Mouse (Mus musculus): ENCODE measurements at regions not wholly inside any gene's neighbourhood (a gene's known extent, or its start where the extent isn't known, plus 50 kb on each side); places are given as distances from the start of the nearest gene placed in this dataset.

GRCm38 (mm10) chr13:99057293-99057588, 72.9 kb upstream of the 1700024P04Rik start:
- no peak for DNase-seq (ENCODE audit: low spot score in 2 of 2)

DNA sequence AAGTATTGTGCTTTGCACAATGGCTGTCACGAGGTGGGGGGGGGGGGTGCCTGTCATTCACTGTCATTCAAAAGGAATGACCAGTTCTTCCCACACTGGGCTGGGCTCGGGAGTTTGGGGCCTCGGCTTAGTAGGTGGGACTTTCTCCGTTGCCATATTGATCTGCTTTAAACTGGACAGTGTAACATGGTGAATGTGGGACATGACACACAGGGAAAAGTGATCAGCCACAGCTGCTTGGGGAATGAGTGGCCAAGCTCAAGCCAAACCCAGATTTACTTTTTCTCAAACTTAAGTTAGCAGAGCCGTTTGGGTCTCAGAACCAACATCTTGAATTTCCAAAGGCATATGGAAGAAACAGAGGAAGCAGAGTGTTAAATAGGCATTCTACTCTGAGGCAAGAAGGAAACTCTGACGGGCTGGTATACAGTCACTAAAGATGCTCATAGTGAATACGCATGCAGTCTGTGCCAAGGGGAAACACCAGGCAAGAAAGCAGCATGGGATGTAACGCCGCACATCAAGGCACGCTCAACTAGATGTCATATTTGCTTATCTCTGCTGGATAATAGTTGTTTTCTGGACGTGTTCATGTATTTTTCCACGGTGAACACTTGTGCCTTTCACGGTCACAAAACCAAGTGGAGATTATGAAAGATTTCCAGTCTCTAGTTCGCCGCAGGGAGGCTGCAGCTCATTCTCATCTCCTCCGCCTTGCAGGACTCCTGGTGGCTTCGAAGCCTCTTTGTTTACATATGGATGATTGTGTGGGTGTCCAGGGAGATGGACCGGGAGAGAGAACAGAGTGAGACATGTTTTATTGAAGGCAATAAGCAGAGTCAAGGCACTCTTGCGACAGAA, 72.3 kb upstream of the 1700024P04Rik start:
- DNase-seq (ENCODE audit: low spot score in 2 of 2): no peak

- DNase-seq (ENCODE audit: low spot score in 2 of 2): no peak
These were observed 71.4 kb upstream of the 1700024P04Rik start for GRCm38 (mm10) chr13:99055609-99056321.

DNA sequence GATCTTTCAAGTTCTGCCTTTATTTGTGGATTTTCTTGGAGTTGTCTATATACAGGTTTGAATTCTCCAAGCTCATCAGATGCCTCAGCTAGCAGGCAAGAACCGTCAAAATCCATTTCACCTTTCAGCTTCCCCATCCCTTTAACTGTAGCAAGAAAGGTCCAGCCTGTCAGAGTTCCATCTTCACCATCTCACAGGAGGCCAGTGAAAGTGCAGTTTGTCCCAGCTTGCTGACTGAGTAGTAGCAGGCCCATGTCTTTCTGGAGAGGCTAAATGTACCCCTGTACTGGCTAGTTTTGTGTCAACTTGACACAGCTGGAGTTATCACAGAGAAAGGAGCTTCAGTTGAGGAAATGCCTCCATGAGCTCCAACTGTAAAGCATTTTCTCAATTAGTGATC, 67.7 kb upstream of the 1700024P04Rik start:
- DNase-seq (ENCODE audit: low spot score in 2 of 2): no peak

- DNase-seq (ENCODE audit: low spot score in 2 of 2): no peak
These were observed 65.3 kb upstream of the 1700024P04Rik start for GRCm38 (mm10) chr13:99049699-99050098.

DNA sequence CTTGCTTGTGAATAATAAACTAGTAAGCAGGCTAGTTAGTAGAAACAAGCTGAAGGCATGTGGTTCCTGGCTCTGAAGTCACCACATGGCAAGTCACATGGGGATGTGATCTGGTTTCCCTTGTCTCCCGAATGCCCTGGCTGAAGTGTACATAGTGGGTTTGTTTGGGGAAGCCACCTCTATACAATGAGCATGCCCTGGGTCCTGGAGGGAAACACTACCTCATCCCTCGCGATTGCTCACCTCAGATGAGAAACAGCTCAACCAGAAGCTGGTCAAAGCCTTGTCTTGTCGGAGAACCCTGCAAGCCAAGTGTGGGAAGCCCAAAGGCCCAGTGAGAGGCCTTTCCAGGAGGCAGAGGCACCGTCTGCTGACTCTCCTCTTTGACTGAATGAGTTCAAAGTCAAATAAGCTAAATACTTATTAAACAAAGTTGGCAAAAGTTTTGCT, 64.3 kb upstream of the 1700024P04Rik start:
- DNase-seq (ENCODE audit: low spot score in 2 of 2): no peak

DNA sequence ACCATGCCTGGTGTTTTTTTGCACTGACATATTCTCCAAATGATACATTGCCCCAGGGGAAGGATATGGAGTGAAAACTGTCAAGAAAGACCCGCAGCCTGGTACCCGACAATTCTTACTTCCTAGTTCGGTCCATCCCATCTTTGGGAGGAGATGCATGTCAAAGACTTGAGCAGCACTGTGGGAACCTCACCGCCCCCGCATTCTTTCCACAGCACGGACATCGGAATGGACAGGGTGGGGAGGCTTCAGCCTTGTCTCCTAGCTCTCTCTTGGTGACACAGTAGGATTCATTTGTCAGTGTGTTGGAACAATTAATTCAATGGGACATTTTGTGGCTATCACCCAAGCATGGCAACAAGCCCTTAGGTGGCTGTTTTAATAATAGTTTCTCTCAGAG, 62.9 kb upstream of the 1700024P04Rik start:
- DNase-seq (ENCODE audit: low spot score in 2 of 2): no peak

DNA sequence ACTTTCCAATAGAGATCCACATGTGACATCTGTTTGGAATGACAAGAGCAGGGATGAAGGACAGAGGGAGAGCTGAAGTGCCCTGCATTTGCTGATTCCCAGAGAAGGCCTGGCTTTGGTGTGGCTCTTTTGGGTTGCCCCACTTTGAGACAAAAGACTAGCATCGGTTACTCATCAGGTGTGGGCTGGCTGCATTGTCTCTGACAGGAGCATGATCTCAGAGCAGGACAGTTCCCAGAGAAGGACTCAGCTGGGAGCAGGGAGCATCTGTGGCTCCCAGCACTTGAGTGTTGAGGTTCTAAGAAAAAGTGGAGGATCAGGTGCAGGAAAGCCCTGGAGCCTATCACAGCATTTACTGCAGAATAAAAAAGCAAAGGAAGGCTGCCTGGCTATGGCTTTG, 62.4 kb upstream of the 1700024P04Rik start:
- DNase-seq (ENCODE audit: low spot score in 2 of 2): no peak

DNA sequence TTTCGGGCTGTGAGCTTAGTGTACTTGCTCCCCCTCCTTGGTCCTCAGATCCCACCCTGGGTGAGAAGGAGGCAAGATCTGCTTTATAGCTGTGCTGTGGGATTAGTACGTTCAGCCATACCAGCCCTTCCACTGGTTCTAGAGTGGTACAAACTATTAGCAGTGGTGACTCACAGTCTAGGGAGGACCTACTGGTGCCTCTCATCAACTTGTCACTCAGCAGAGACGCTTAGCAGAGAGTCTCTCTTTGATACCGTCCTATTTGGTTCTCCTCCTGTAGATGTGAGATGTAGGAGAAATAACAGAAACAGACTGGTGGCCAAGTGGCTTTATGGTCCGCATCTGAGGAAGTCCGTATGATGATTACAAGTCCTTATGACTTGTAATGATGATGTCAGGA, 57.7 kb upstream of the 1700024P04Rik start:
- DNase-seq (ENCODE audit: low spot score in 2 of 2): no peak

- no peak for DNase-seq (ENCODE audit: low spot score in 2 of 2)
These were observed 56.9 kb upstream of the 1700024P04Rik start for GRCm38 (mm10) chr13:99041256-99041655.

- DNase-seq (ENCODE audit: low spot score in 2 of 2): no peak
These were observed 56.5 kb upstream of the 1700024P04Rik start for GRCm38 (mm10) chr13:99040846-99041245.

- DNase-seq (ENCODE audit: low spot score in 2 of 2): no peak
These were observed 55.8 kb upstream of the 1700024P04Rik start for GRCm38 (mm10) chr13:99040171-99040570.

GRCm38 (mm10) chr13:99039063-99039385, 54.7 kb upstream of the 1700024P04Rik start:
- DNase-seq (ENCODE audit: low spot score in 2 of 2): no peak

DNA sequence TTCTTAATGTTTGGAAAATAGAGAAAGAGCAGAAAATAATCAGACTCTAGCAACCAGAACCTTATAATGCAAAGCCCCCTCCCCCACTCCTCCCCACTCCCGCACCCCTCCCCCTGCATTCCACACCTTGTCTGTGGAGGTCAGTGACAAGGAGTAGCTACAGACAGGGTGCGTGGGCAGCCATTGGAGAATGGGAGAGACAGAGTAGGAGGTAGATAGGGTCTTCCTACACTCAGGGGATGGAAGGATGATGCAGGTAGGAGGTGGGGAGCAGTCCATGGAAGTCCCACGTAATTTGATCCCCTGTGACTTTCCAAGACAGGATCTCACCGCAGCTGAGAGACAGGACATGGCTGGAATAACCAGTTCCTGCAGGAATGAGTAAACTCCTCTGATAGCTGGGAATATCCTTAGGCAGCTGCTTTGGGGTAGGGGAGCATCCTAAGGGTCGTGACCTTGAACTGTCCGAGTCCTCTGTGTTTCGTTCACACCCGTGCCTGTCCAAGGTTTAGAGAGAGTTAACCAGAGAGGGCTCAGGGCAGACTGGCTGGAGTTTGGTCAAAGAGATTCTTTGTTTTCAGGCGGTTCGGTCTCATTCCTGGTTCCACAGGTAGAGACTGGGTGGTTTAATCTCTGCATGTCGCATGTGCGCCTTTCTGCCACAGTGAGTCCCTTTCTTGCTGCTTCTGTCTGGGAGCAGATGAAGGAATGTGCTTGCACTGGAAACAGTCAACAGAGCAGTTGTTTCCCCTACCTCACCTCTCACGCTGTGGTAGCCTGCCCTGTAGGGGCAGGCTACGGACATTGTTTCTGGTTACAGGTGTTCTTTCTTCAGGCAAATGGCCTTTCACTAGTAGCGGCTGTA, 54.1 kb upstream of the 1700024P04Rik start:
- no peak for DNase-seq (ENCODE audit: low spot score in 2 of 2)

GRCm38 (mm10) chr13:99037131-99037530, 52.8 kb upstream of the 1700024P04Rik start:
- no peak for DNase-seq (ENCODE audit: low spot score in 2 of 2)

Measured in cerebellum, postnatal 4 days (tissue).